Mouse (Mus musculus) forebrain, embryonic 13.5 days (tissue): ENCODE data around the gene Fyttd1. TPM values are rescaled to one million over a fixed set of nuclear protein-coding genes. Genes with fewer than 3 reads are reported as not detected.

Source experiments
- ATAC-seq: fragments of 200-750 bp; cut with Nextera tagmentation; 2 replicates; pipeline ENCODE4 v1.8.0; 2017
- H3K27ac ChIP-seq: fragments of 300-500 bp; sonication (generic); 2 replicates; pipeline ENCODE4 v1.5.1; 2015; ENCODE audit warnings: inconsistent platforms, mild to moderate bottlenecking, moderate library complexity
- H3K27me3 ChIP-seq: fragments of 300-500 bp; sonication (generic); 2 replicates; pipeline ENCODE4 v1.6.1; 2015; ENCODE audit warnings: mild to moderate bottlenecking, inconsistent platforms
- H3K36me3 ChIP-seq: fragments of 300-500 bp; sonication (generic); 2 replicates; pipeline ENCODE4 v1.6.1; 2015; ENCODE audit warnings: mild to moderate bottlenecking, inconsistent platforms; ENCODE audit not compliant: poor library complexity, severe bottlenecking
- H3K4me1 ChIP-seq: fragments of 300-500 bp; sonication (generic); 2 replicates; pipeline ENCODE4 v1.6.1; 2015; ENCODE audit warnings: inconsistent platforms
- H3K4me2 ChIP-seq: fragments of 300-500 bp; sonication (generic); 2 replicates; pipeline ENCODE4 v1.6.1; 2015; ENCODE audit warnings: inconsistent platforms, mild to moderate bottlenecking, moderate library complexity
- H3K4me3 ChIP-seq: fragments of 300-500 bp; sonication (generic); 2 replicates; pipeline ENCODE4 v1.5.1; 2015; ENCODE audit warnings: mild to moderate bottlenecking, inconsistent platforms
- H3K9ac ChIP-seq: fragments of 300-500 bp; sonication (generic); 2 replicates; pipeline ENCODE4 v1.6.1; 2015; ENCODE audit warnings: mild to moderate bottlenecking, inconsistent platforms
- H3K9me3 ChIP-seq: fragments of 300-500 bp; sonication (generic); replicated peaks from 2 replicates; pipeline ENCODE4 v1.6.1; 2016; ENCODE audit warnings: inconsistent platforms
- WGBS: fragments of 180-500 bp; shearing (Covaris S2); methylation state at CpG from one replicate; pipeline ENCODE4 v1.1.7; 2015; 5-methylcytosine and 5-hydroxymethylcytosine counted together
- polyA plus RNA-seq: library from polyadenylated mRNA; unstranded; fragments of >200 nt; fragmentation: Nextera tagmentation; extraction: Ambion mirVana; gene quantifications from 2 replicates; pipeline ENCODE4 v1.2.1, GENCODE M21; 2015

Fyttd1 gene
- polyA plus RNA-seq, 1 experiment from 2014 or later, result 103 TPM

DNA sequence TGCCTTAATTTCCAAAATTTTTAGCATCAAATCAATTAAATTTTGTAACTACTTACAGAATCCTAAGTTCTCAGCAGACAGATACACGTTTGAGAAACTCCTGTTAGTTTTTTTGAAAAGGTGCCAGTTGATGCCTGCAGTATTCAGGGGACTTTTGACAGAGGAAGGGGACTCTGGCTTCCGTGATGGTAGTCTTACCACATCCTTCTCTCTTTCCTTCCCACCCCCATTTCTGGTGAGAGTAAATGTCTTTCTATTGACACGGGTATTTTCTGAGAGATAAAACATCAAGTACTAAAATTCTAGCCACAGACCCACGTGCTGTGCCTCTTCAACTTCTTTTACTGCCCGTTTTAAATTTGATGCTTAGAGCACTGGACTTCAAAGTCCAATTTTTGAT lies 76.5 kb downstream of the Fyttd1 start:
- H3K4me3 ChIP-seq, result no peak overlapping the region
- no peak for ATAC-seq
- H3K9me3 ChIP-seq, result no peaks in the 10 kb centered on the region
- H3K27ac ChIP-seq, result no peak overlapping the region
- no peaks in the 10 kb centered on the region for H3K27me3 ChIP-seq
- H3K36me3 ChIP-seq, result peaks cover 24% of the 10 kb centered on the region
- H3K4me1 ChIP-seq, result no peaks in the 10 kb centered on the region
- H3K4me2 ChIP-seq, result no peak overlapping the region
- H3K9ac ChIP-seq, result no peak overlapping the region
- 85% methylated on average over 5 of the region's 5 CpGs for WGBS

DNA sequence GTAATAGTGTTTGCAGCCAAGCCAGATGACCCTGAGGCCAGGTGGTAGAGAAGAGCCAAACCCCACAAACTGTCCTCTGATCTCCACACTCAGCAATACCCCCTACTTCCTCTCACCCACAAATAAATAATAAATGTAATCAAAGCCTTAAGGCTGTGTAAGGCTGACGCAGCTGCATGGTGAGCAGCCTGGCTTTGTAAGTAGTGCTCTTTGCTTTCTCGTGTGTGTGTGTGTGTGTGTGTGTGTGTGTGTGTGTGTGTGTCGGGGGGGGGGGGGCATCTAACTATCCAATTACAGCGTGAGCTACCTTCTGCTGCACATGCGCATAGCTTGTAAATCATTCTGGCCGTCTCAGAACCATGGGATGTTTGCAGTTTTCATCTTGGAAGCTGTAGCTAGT lies 77.0 kb downstream of the Fyttd1 start:
- H3K27ac ChIP-seq, result no peak overlapping the region
- H3K4me1 ChIP-seq, result no peaks in the 10 kb centered on the region
- H3K36me3 ChIP-seq, result peaks cover 25% of the 10 kb centered on the region
- H3K9ac ChIP-seq, result no peak overlapping the region
- no peak overlapping the region for H3K4me2 ChIP-seq
- ATAC-seq, result no peak
- H3K9me3 ChIP-seq, result no peaks in the 10 kb centered on the region
- H3K27me3 ChIP-seq, result no peaks in the 10 kb centered on the region
- H3K4me3 ChIP-seq, result no peak overlapping the region
- 79% methylated on average over 6 of the region's 6 CpGs for WGBS

DNA sequence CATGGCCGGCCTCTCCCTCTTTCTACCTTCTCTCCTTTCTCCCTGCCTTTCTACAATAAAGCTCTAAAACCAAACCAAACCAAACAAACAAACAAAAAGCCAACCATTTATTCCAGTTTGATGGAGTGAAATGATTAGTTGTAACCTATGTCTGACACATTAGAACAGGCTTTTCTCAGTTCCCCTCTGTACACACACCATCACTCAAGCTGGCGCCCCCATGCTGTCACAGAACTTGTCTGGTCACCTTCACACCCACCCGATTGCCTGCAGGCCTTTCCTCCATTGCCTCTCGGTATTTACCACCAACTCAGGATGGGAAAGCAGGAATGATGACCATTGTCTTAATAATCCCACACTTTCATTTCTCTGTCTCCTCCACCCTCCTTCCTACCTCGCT lies 79.6 kb downstream of the Fyttd1 start:
- 79% methylated on average over 5 of the region's 5 CpGs for WGBS
- Histone ChIP-seq H3K9me3 (no peaks in the 10 kb centered on the region), H3K4me3 (no peak overlapping the region), H3K4me2 (no peak overlapping the region), H3K27me3 (no peaks in the 10 kb centered on the region), H3K4me1 (no peaks in the 10 kb centered on the region), H3K27ac (no peak overlapping the region), H3K9ac (no peak overlapping the region), H3K36me3 (peaks cover 43% of the 10 kb centered on the region)
- ATAC-seq, result no peak

Other genes with a start within 250 kb of the Fyttd1 start
- gene Tnk2, start 233.6 kb upstream of the Fyttd1 start, polyA plus RNA-seq, result 14.6 TPM in 2 replicates
- gene Muc4, start 141.6 kb upstream of the Fyttd1 start, polyA plus RNA-seq, result 0.04 TPM in 1 of 2 replicates, not detected in the other
- not detected in 2 replicates for gene Muc20, start 80.1 kb upstream of the Fyttd1 start, polyA plus RNA-seq
- gene Smbd1, start 67.0 kb upstream of the Fyttd1 start, polyA plus RNA-seq, result not detected in 2 replicates
- gene Rubcn, start 266 bp downstream of the Fyttd1 start, polyA plus RNA-seq, result 22.3 and 25.0 TPM in 2 replicates
- gene Lrch3, start 36.6 kb downstream of the Fyttd1 start, polyA plus RNA-seq, result 36.7 and 39.9 TPM in 2 replicates
- 4.0 and 5.4 TPM in 2 replicates for gene Iqcg, start 178.7 kb downstream of the Fyttd1 start, polyA plus RNA-seq
- gene Rpl35a, start 179.0 kb downstream of the Fyttd1 start, polyA plus RNA-seq, result 664 and 784 TPM in 2 replicates
- 3.2 and 3.4 TPM in 2 replicates for gene Lmln, start 185.0 kb downstream of the Fyttd1 start, polyA plus RNA-seq